Mouse (Mus musculus) embryonic fibroblast, embryonic 13.5 days (primary cell): ENCODE measurements around the gene Hoxa4. TPM values are rescaled to one million over a fixed set of nuclear protein-coding genes. Genes with fewer than 3 reads are reported as not detected.

Experiments used
- H3K27ac ChIP-seq: 2 replicates; pipeline ENCODE4 v1.5.1; 2012; ENCODE audit warnings: low read length, control low read depth, inconsistent platforms; ENCODE audit not compliant: insufficient read depth
- H3K4me1 ChIP-seq: 2 replicates; pipeline ENCODE4 v1.6.1; 2011; ENCODE audit warnings: low read length; ENCODE audit not compliant: control insufficient read depth, insufficient read depth
- H3K4me3 ChIP-seq: 2 replicates; pipeline ENCODE4 v1.5.1; 2011; ENCODE audit warnings: mild to moderate bottlenecking, control low read depth, low read length; ENCODE audit not compliant: insufficient read depth
- CTCF ChIP-seq: IDR thresholded peaks from 2 replicates; pipeline ENCODE4 v1.5.1; 2011; ENCODE audit warnings: mild to moderate bottlenecking, control low read depth, low read length, moderate library complexity, borderline replicate concordance; ENCODE audit not compliant: insufficient read depth
- POLR2A ChIP-seq: IDR thresholded peaks from 2 replicates; pipeline ENCODE4 v1.6.1; 2011; ENCODE audit warnings: low read depth, mild to moderate bottlenecking, control low read depth, low read length, moderate library complexity
- polyA plus RNA-seq: library from polyadenylated mRNA; stranded (reverse); fragments of >200 nt; gene quantifications from 2 replicates; pipeline ENCODE4 v1.2.4, GENCODE M21; 2011; ENCODE audit warnings: low read depth; ENCODE audit not compliant: missing spikeins, insufficient read length

Gene Hoxa4
- polyA plus RNA-seq, 1 experiment: 3.0 TPM

GRCm38 (mm10) chr6:52167736-52168161, 23.8 kb downstream of the Hoxa4 start:
- Histone ChIP-seq H3K27ac (peak overlapping the region; percentile 79), H3K4me3 (peak overlapping the region; percentile 19; the same call in 1 of the 2 replicates), H3K4me1 (peaks cover 10% of the 10 kb centered on the region)
- TF ChIP-seq POLR2A (no peak), CTCF (no peak)

- Histone ChIP-seq H3K4me3 (peak overlapping the region; percentile 19; the same call in 1 of the 2 replicates), H3K4me1 (peaks cover 10% of the 10 kb centered on the region), H3K27ac (peak overlapping the region; percentile 79)
- TF ChIP-seq POLR2A (no peak), CTCF (no peak)
Measured at GRCm38 (mm10) chr6:52167176-52167575, 24.4 kb downstream of the Hoxa4 start.

- 0 out of 2 replicates have a peak overlapping the region, but pooled peaks have one; percentile 3 for H3K4me3 ChIP-seq
- TF ChIP-seq CTCF (no peak), POLR2A (no peak)
- H3K4me1 ChIP-seq: peaks cover 9% of the 10 kb centered on the region
- peak overlapping the region; percentile 79 for H3K27ac ChIP-seq
Measured at GRCm38 (mm10) chr6:52166431-52167077, 25.0 kb downstream of the Hoxa4 start.

GRCm38 (mm10) chr6:52165441-52166370, 25.8 kb downstream of the Hoxa4 start:
- peak overlapping the region; percentile 79 for H3K27ac ChIP-seq
- 0 out of 2 replicates have a peak, but pooled peaks cover 2% of the 10 kb centered on the region for H3K4me1 ChIP-seq
- TF ChIP-seq POLR2A: no peak
- TF ChIP-seq CTCF: no peak
- peak overlapping the region; percentile 26 for H3K4me3 ChIP-seq

GRCm38 (mm10) chr6:52164626-52165440, 26.7 kb downstream of the Hoxa4 start, which contains the start of gene Hoxa2:
Gene Hoxa2, minus strand, starts transcription at chr6:52164831.
- TF ChIP-seq POLR2A (peak; percentile 35; the same call in 1 of the 2 replicates), CTCF (no peak)
- Histone ChIP-seq H3K27ac (peak within 1 kb of the TSS; percentile 79), H3K4me3 (peak within 1 kb of the TSS; percentile 47), H3K4me1 (0 out of 2 replicates have a peak, but pooled peaks cover 2% of the 10 kb centered on the region)

GRCm38 (mm10) chr6:52164051-52164625, 27.4 kb downstream of the Hoxa4 start:
- TF ChIP-seq POLR2A (no peak; the same call in 1 of the 2 replicates), CTCF (no peak)
- Histone ChIP-seq H3K4me3 (peak overlapping the region; percentile 47), H3K27ac (peak overlapping the region; percentile 79), H3K4me1 (0 out of 2 replicates have a peak, but pooled peaks cover 2% of the 10 kb centered on the region)

GRCm38 (mm10) chr6:52163366-52164031, 28.1 kb downstream of the Hoxa4 start:
- Histone ChIP-seq H3K27ac (peak overlapping the region; percentile 79), H3K4me3 (peak overlapping the region; percentile 47), H3K4me1 (0 out of 2 replicates have a peak, but pooled peaks cover 2% of the 10 kb centered on the region)
- TF ChIP-seq CTCF: no peak
- no peak for TF ChIP-seq POLR2A

GRCm38 (mm10) chr6:52162611-52163365, 28.8 kb downstream of the Hoxa4 start:
- no peak for TF ChIP-seq CTCF
- TF ChIP-seq POLR2A: no peak
- peak overlapping the region; percentile 47 for H3K4me3 ChIP-seq
- H3K4me1 ChIP-seq: 0 out of 2 replicates have a peak, but pooled peaks cover 2% of the 10 kb centered on the region
- peak overlapping the region; percentile 79 for H3K27ac ChIP-seq
